Mouse (Mus musculus): ENCODE results near the gene Ash1l.

GRCm38 (mm10) chr3:89123313-89123712 is 172.9 kb downstream of the Ash1l start:
- TF ChIP-seq POLR2A (IDR thresholded peaks at IDR 0.05; ENCODE audit: low read depth, low read length) (no peak), CTCF (IDR thresholded peaks at IDR 0.05; ENCODE audit: extremely low read depth, insufficient read depth, insufficient read length, insufficient replicate concordance) (no peak)
